Mouse (Mus musculus): ENCODE results near the gene Fcho2. TPM values are rescaled to one million over a fixed set of nuclear protein-coding genes. Genes with fewer than 3 reads are reported as not detected.

Fcho2 gene
- total and polyA plus RNA-seq, 2 experiments from 2014 or later: 14.1 to 25.1 TPM

DNA sequence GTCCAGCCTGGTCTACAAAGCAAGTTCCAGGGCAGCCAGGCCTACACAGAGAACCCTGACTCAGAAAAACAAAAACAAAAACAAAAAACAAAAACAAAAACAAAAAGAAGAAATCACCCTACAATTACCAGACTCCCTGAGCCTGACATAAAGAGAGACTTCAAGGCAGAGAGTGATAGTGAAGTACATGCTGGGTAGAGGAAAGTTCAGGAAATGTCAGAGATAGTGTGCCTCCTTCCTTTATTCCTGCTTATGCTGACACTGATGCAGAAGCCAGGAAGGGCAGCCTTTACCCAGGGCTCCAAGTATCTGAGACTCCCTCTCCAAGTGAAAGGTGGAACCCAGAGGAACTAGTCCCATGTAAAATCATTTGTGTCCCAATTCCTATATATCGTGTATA is 10.8 kb downstream of the Fcho2 start:
- no peak overlapping the region for H3K4me3 ChIP-seq (ENCODE audit: low read depth, low read length)
- H3K27ac ChIP-seq (ENCODE audit: low read depth, low read length): no peak overlapping the region
- ATAC-seq (no peak), DNase-seq (no peak)
- no peak for TF ChIP-seq CTCF (IDR thresholded peaks at IDR 0.05; ENCODE audit: low read depth)
- 94% methylated on average over 1 of the region's 1 CpGs for WGBS
- H3K27me3 ChIP-seq (ENCODE audit: insufficient read depth, low read length): no peaks in the 10 kb centered on the region
- H3K4me2 ChIP-seq (ENCODE audit: low read depth): no peak overlapping the region
- no peaks in the 10 kb centered on the region for H3K4me1 ChIP-seq (ENCODE audit: insufficient read depth)
- H3K36me3 ChIP-seq (ENCODE audit: insufficient read depth): peaks cover 12% of the 10 kb centered on the region
- H3K9me3 ChIP-seq (ENCODE audit: low read length): no peaks in the 10 kb centered on the region
- H3K9ac ChIP-seq: no peak overlapping the region

- Histone ChIP-seq H3K9ac (no peak overlapping the region), H3K4me3 (ENCODE audit: low read depth, low read length) (no peak overlapping the region), H3K4me1 (ENCODE audit: insufficient read depth) (no peaks in the 10 kb centered on the region), H3K36me3 (ENCODE audit: insufficient read depth) (peaks cover 16% of the 10 kb centered on the region), H3K9me3 (ENCODE audit: low read length) (no peaks in the 10 kb centered on the region), H3K27me3 (ENCODE audit: insufficient read depth, low read length) (no peaks in the 10 kb centered on the region), H3K27ac (ENCODE audit: low read depth, low read length) (no peak overlapping the region), H3K4me2 (ENCODE audit: low read depth) (no peak overlapping the region)
- 89% methylated on average over 4 of the region's 4 CpGs for WGBS
- TF ChIP-seq CTCF (IDR thresholded peaks at IDR 0.05; ENCODE audit: low read depth): no peak
- DNase-seq: no peak
- no peak for ATAC-seq
These were observed 11.6 kb downstream of the Fcho2 start for GRCm38 (mm10) chr13:98803699-98804098.

DNA sequence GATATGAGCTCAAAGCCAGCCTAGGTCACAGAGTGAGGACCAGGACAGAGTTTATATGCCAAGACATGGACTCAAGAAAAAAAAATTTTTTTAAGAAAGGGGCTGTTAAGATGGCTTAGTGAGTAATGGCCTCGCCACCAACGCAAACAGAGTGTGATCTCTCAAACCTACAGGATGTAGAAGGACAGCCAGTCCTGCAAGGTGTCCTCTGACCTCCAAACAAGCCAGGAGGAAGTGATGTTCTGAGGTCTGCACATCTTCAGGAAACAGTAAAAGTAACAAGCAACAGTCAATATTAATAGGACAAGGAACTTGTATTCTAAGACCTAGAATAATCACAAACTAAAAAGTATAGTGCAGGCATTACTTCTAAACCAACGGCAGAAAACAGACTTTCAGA is 12.3 kb downstream of the Fcho2 start:
- ATAC-seq (no peak), DNase-seq (no peak)
- H3K4me2 ChIP-seq (ENCODE audit: low read depth): no peak overlapping the region
- no peaks in the 10 kb centered on the region for H3K27me3 ChIP-seq (ENCODE audit: insufficient read depth, low read length)
- WGBS: 87% methylated on average over 3 of the region's 3 CpGs
- H3K9ac ChIP-seq: no peak overlapping the region
- H3K4me1 ChIP-seq (ENCODE audit: insufficient read depth): no peaks in the 10 kb centered on the region
- TF ChIP-seq CTCF (IDR thresholded peaks at IDR 0.05; ENCODE audit: low read depth): no peak
- H3K4me3 ChIP-seq (ENCODE audit: low read depth, low read length): no peak overlapping the region
- H3K27ac ChIP-seq (ENCODE audit: low read depth, low read length): no peak overlapping the region
- no peaks in the 10 kb centered on the region for H3K9me3 ChIP-seq (ENCODE audit: low read length)
- H3K36me3 ChIP-seq (ENCODE audit: insufficient read depth): peaks cover 16% of the 10 kb centered on the region

- Histone ChIP-seq H3K9me3 (ENCODE audit: low read length) (no peaks in the 10 kb centered on the region), H3K4me1 (ENCODE audit: insufficient read depth) (no peaks in the 10 kb centered on the region), H3K27ac (ENCODE audit: low read depth, low read length) (no peak overlapping the region), H3K4me3 (ENCODE audit: low read depth, low read length) (no peak overlapping the region), H3K36me3 (ENCODE audit: insufficient read depth) (peaks cover 24% of the 10 kb centered on the region), H3K9ac (no peak overlapping the region), H3K4me2 (ENCODE audit: low read depth) (no peak overlapping the region), H3K27me3 (ENCODE audit: insufficient read depth, low read length) (no peaks in the 10 kb centered on the region)
- no peak for TF ChIP-seq CTCF (IDR thresholded peaks at IDR 0.05; ENCODE audit: low read depth)
- 97% methylated on average over 3 of the region's 3 CpGs for WGBS
- DNase-seq (no peak), ATAC-seq (no peak)
These were observed 19.7 kb downstream of the Fcho2 start for GRCm38 (mm10) chr13:98795511-98795910.

GRCm38 (mm10) chr13:98792864-98793263 is 22.4 kb downstream of the Fcho2 start:
- Histone ChIP-seq H3K36me3 (ENCODE audit: insufficient read depth) (peaks cover 14% of the 10 kb centered on the region), H3K4me3 (ENCODE audit: low read depth, low read length) (no peak overlapping the region), H3K9ac (no peak overlapping the region), H3K27ac (ENCODE audit: low read depth, low read length) (no peak overlapping the region), H3K4me2 (ENCODE audit: low read depth) (no peak overlapping the region), H3K9me3 (ENCODE audit: low read length) (no peaks in the 10 kb centered on the region), H3K4me1 (ENCODE audit: insufficient read depth) (no peaks in the 10 kb centered on the region), H3K27me3 (ENCODE audit: insufficient read depth, low read length) (no peaks in the 10 kb centered on the region)
- WGBS: 100% methylated on average over 1 of the region's 1 CpGs
- ATAC-seq (no peak), DNase-seq (no peak)
- no peak for TF ChIP-seq CTCF (IDR thresholded peaks at IDR 0.05; ENCODE audit: low read depth)

DNA sequence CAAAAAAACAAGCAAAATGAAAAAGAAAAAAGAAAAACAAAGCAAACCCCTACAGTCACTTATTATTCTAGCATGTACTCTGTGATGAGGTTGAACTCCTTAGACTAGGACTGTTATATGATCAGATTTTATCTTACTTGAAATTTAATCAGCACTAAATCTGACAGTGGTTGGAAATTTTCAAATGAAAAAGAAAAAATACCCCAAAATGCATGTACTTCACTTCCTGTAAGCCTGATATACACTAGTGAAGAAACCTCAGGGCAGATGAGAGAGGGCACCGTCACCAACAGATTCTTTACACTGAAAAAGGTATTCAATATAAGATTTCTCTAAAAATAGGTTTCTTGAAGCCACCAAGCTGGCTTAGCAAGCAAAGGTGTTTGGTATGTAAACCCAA is 23.6 kb downstream of the Fcho2 start:
- no peak overlapping the region for H3K4me3 ChIP-seq (ENCODE audit: low read depth, low read length)
- H3K9ac ChIP-seq: no peak overlapping the region
- H3K4me1 ChIP-seq (ENCODE audit: insufficient read depth): no peaks in the 10 kb centered on the region
- ATAC-seq (no peak), DNase-seq (no peak)
- peaks cover 13% of the 10 kb centered on the region for H3K36me3 ChIP-seq (ENCODE audit: insufficient read depth)
- no peak for TF ChIP-seq CTCF (IDR thresholded peaks at IDR 0.05; ENCODE audit: low read depth)
- H3K27me3 ChIP-seq (ENCODE audit: insufficient read depth, low read length): no peaks in the 10 kb centered on the region
- H3K27ac ChIP-seq (ENCODE audit: low read depth, low read length): no peak overlapping the region
- no peak overlapping the region for H3K4me2 ChIP-seq (ENCODE audit: low read depth)
- WGBS: 96% methylated on average over 1 of the region's 1 CpGs
- no peaks in the 10 kb centered on the region for H3K9me3 ChIP-seq (ENCODE audit: low read length)

DNA sequence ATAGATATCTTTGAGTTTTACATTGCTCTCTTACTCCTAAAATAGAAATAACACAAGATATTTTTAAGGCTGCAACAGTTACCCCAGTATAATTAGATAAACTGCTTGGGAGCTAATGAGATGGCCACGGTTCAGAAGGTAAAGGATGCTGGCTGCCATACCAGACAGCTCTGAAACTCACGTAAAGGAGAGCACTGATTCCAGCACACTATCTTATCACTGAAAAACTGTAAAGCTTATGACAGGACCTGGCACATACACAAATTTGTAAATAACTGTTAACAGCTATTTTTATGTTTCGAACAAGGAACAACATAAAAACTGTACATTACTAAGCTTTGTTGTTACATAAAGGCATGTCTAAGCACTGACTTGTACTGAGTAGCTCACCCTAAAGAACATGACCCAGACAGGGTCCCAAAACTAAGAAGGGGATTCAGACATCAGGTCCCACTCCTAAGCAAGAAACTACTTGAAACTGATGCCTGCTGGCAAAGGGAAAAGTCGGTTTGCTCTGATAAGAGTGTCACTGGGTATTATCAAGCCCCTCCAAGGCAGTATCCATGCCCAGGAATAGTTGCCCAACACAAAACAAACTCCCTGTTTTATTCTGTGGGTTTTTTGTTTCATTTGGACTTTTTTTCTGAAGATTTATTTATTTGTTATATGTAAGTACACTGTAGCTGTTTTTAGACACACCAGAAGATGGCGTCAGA is 28.1 kb downstream of the Fcho2 start:
- no peak overlapping the region for H3K4me3 ChIP-seq (ENCODE audit: low read depth, low read length)
- WGBS: 79% methylated on average over 5 of the region's 5 CpGs
- no peak overlapping the region for H3K9ac ChIP-seq
- H3K36me3 ChIP-seq (ENCODE audit: insufficient read depth): peaks cover 11% of the 10 kb centered on the region; the same call in 1 of the 2 replicates
- H3K4me1 ChIP-seq (ENCODE audit: insufficient read depth): no peaks in the 10 kb centered on the region
- DNase-seq (no peak), ATAC-seq (no peak)
- TF ChIP-seq CTCF (IDR thresholded peaks at IDR 0.05; ENCODE audit: low read depth): no peak
- H3K27me3 ChIP-seq (ENCODE audit: insufficient read depth, low read length): no peaks in the 10 kb centered on the region
- H3K27ac ChIP-seq (ENCODE audit: low read depth, low read length): no peak overlapping the region
- no peaks in the 10 kb centered on the region for H3K9me3 ChIP-seq (ENCODE audit: low read length)
- no peak overlapping the region for H3K4me2 ChIP-seq (ENCODE audit: low read depth)
